Mouse (Mus musculus): Measurements from ENCODE around the gene Pard3b. TPM values are rescaled to one million over a fixed set of nuclear protein-coding genes. Genes with fewer than 3 reads are reported as not detected.

The Pard3b gene
- polyA plus RNA-seq, 1 experiment from 2014 or later = 6.7 TPM

GRCm38 (mm10) chr1:62392863-62393262 is 754.2 kb downstream of the Pard3b start:
- Histone ChIP-seq H3K4me1 (no peaks in the 10 kb centered on the region), H3K4me2 (no peak overlapping the region), H3K4me3 (no peak overlapping the region), H3K36me3 (replicated peaks) (no peaks in the 10 kb centered on the region), H3K9ac (no peak overlapping the region), H3K27ac (no peak overlapping the region), H3K9me3 (no peaks in the 10 kb centered on the region), H3K27me3 (replicated peaks) (no peaks in the 10 kb centered on the region)
- no peak for ATAC-seq (replicated peaks)
- 68% methylated on average over 4 of the region's 4 CpGs for WGBS

GRCm38 (mm10) chr1:62394555-62394954 is 755.9 kb downstream of the Pard3b start:
- H3K4me3 ChIP-seq = no peak overlapping the region
- no peak overlapping the region for H3K27ac ChIP-seq
- no peak overlapping the region for H3K4me2 ChIP-seq
- no peaks in the 10 kb centered on the region for H3K4me1 ChIP-seq
- no peaks in the 10 kb centered on the region for H3K27me3 ChIP-seq (replicated peaks)
- 93% methylated on average over 3 of the region's 3 CpGs for WGBS
- ATAC-seq (replicated peaks) = no peak
- H3K9ac ChIP-seq = no peak overlapping the region
- no peaks in the 10 kb centered on the region for H3K9me3 ChIP-seq
- no peaks in the 10 kb centered on the region for H3K36me3 ChIP-seq (replicated peaks)

GRCm38 (mm10) chr1:62398261-62398660 is 759.6 kb downstream of the Pard3b start:
- H3K36me3 ChIP-seq (replicated peaks) = no peaks in the 10 kb centered on the region
- 24% methylated on average over 3 of the region's 3 CpGs for WGBS

GRCm38 (mm10) chr1:62398738-62399137 is 760.1 kb downstream of the Pard3b start:
- no peak overlapping the region for H3K9ac ChIP-seq
- H3K9me3 ChIP-seq = no peaks in the 10 kb centered on the region
- no peak overlapping the region for H3K4me2 ChIP-seq
- 78% methylated on average over 4 of the region's 4 CpGs for WGBS
- H3K36me3 ChIP-seq (replicated peaks) = no peaks in the 10 kb centered on the region
- no peak overlapping the region for H3K27ac ChIP-seq
- H3K4me1 ChIP-seq = no peaks in the 10 kb centered on the region
- H3K4me3 ChIP-seq = no peak overlapping the region
- ATAC-seq (replicated peaks) = no peak
- no peaks in the 10 kb centered on the region for H3K27me3 ChIP-seq (replicated peaks)

More at GRCm38 (mm10) chr1:62398261-62398660, 759.6 kb downstream of the Pard3b start:
- H3K4me2 ChIP-seq = no peak overlapping the region
- H3K4me1 ChIP-seq = no peaks in the 10 kb centered on the region
- H3K9me3 ChIP-seq = no peaks in the 10 kb centered on the region
- no peak overlapping the region for H3K9ac ChIP-seq
- H3K27me3 ChIP-seq (replicated peaks) = no peaks in the 10 kb centered on the region
- H3K27ac ChIP-seq = no peak overlapping the region
- no peak for ATAC-seq (replicated peaks)
- H3K4me3 ChIP-seq = no peak overlapping the region

GRCm38 (mm10) chr1:62405061-62405460 is 766.4 kb downstream of the Pard3b start:
- no peak for ATAC-seq (replicated peaks)
- Histone ChIP-seq H3K9ac (no peak overlapping the region), H3K27me3 (replicated peaks) (no peaks in the 10 kb centered on the region), H3K4me3 (no peak overlapping the region), H3K36me3 (replicated peaks) (no peaks in the 10 kb centered on the region), H3K27ac (no peak overlapping the region), H3K4me2 (no peak overlapping the region), H3K4me1 (no peaks in the 10 kb centered on the region), H3K9me3 (no peaks in the 10 kb centered on the region)
- WGBS = 41% methylated on average over 8 of the region's 8 CpGs

GRCm38 (mm10) chr1:62411368-62411767 is 772.7 kb downstream of the Pard3b start:
- ATAC-seq (replicated peaks) = no peak

GRCm38 (mm10) chr1:62412019-62412418 is 773.4 kb downstream of the Pard3b start:
- Histone ChIP-seq H3K27me3 (replicated peaks) (no peaks in the 10 kb centered on the region), H3K4me1 (no peaks in the 10 kb centered on the region), H3K9me3 (no peaks in the 10 kb centered on the region), H3K9ac (no peak overlapping the region), H3K36me3 (replicated peaks) (no peaks in the 10 kb centered on the region), H3K4me3 (no peak overlapping the region), H3K27ac (no peak overlapping the region), H3K4me2 (no peak overlapping the region)
- 87% methylated on average over 4 of the region's 4 CpGs for WGBS
- no peak for ATAC-seq (replicated peaks)

More at GRCm38 (mm10) chr1:62411368-62411767, 772.7 kb downstream of the Pard3b start:
- Histone ChIP-seq H3K27me3 (replicated peaks) (no peaks in the 10 kb centered on the region), H3K36me3 (replicated peaks) (no peaks in the 10 kb centered on the region), H3K9me3 (no peaks in the 10 kb centered on the region), H3K4me3 (no peak overlapping the region), H3K4me2 (no peak overlapping the region), H3K9ac (no peak overlapping the region), H3K4me1 (no peaks in the 10 kb centered on the region), H3K27ac (no peak overlapping the region)
- WGBS = 74% methylated on average over 2 of the region's 2 CpGs

GRCm38 (mm10) chr1:62412988-62413387 is 774.4 kb downstream of the Pard3b start:
- Histone ChIP-seq H3K4me3 (no peak overlapping the region), H3K4me1 (no peaks in the 10 kb centered on the region), H3K9me3 (no peaks in the 10 kb centered on the region), H3K36me3 (replicated peaks) (no peaks in the 10 kb centered on the region), H3K27me3 (replicated peaks) (no peaks in the 10 kb centered on the region), H3K9ac (no peak overlapping the region), H3K4me2 (no peak overlapping the region), H3K27ac (no peak overlapping the region)
- WGBS = 95% methylated on average over 3 of the region's 3 CpGs
- ATAC-seq (replicated peaks) = no peak

- H3K4me2 ChIP-seq = no peak overlapping the region
- ATAC-seq (replicated peaks) = no peak
- no peaks in the 10 kb centered on the region for H3K9me3 ChIP-seq
- H3K27me3 ChIP-seq (replicated peaks) = no peaks in the 10 kb centered on the region
- H3K9ac ChIP-seq = no peak overlapping the region
- H3K4me3 ChIP-seq = no peak overlapping the region
- 90% methylated on average over 6 of the region's 6 CpGs for WGBS
- no peaks in the 10 kb centered on the region for H3K4me1 ChIP-seq
- H3K36me3 ChIP-seq (replicated peaks) = no peaks in the 10 kb centered on the region
- no peak overlapping the region for H3K27ac ChIP-seq
These were observed 775.9 kb downstream of the Pard3b start for GRCm38 (mm10) chr1:62414521-62414920.

- no peak for ATAC-seq (replicated peaks)
- Histone ChIP-seq H3K4me3 (no peak overlapping the region), H3K27ac (no peak overlapping the region), H3K9me3 (no peaks in the 10 kb centered on the region), H3K9ac (no peak overlapping the region), H3K27me3 (replicated peaks) (no peaks in the 10 kb centered on the region), H3K4me2 (no peak overlapping the region), H3K4me1 (no peaks in the 10 kb centered on the region), H3K36me3 (replicated peaks) (no peaks in the 10 kb centered on the region)
- 86% methylated on average over 10 of the region's 10 CpGs for WGBS
These were observed 778.2 kb downstream of the Pard3b start for GRCm38 (mm10) chr1:62416627-62417374.

- no peak overlapping the region for H3K9ac ChIP-seq
- H3K27ac ChIP-seq = no peak overlapping the region
- no peak for ATAC-seq (replicated peaks)
- H3K27me3 ChIP-seq (replicated peaks) = no peaks in the 10 kb centered on the region
- H3K36me3 ChIP-seq (replicated peaks) = no peaks in the 10 kb centered on the region
- H3K4me2 ChIP-seq = no peak overlapping the region
- WGBS = 91% methylated on average over 10 of the region's 10 CpGs
- no peaks in the 10 kb centered on the region for H3K9me3 ChIP-seq
- no peaks in the 10 kb centered on the region for H3K4me1 ChIP-seq
- no peak overlapping the region for H3K4me3 ChIP-seq
These were observed 784.4 kb downstream of the Pard3b start for GRCm38 (mm10) chr1:62422896-62423650.

GRCm38 (mm10) chr1:62425369-62425768 is 786.7 kb downstream of the Pard3b start:
- WGBS = 85% methylated on average over 2 of the region's 2 CpGs
- H3K4me2 ChIP-seq = no peak overlapping the region
- ATAC-seq (replicated peaks) = no peak
- no peak overlapping the region for H3K27ac ChIP-seq
- H3K9ac ChIP-seq = no peak overlapping the region
- H3K9me3 ChIP-seq = no peaks in the 10 kb centered on the region
- 0 out of 2 replicates have a peak, but pooled peaks cover 5% of the 10 kb centered on the region for H3K4me1 ChIP-seq
- H3K4me3 ChIP-seq = no peak overlapping the region
- H3K36me3 ChIP-seq (replicated peaks) = no peaks in the 10 kb centered on the region
- H3K27me3 ChIP-seq (replicated peaks) = no peaks in the 10 kb centered on the region

All from midbrain, embryonic 15.5 days (tissue).